Mouse (Mus musculus) retina, adult 2 months (tissue): ENCODE measurements around the gene Prex1.

ENCODE experiments used
- DNase-seq: peaks from one replicate; pipeline ENCODE4 v3.0.0-alpha.2; 2012; ENCODE audit warnings: low read depth, low spot score

Gene Prex1

DNA sequence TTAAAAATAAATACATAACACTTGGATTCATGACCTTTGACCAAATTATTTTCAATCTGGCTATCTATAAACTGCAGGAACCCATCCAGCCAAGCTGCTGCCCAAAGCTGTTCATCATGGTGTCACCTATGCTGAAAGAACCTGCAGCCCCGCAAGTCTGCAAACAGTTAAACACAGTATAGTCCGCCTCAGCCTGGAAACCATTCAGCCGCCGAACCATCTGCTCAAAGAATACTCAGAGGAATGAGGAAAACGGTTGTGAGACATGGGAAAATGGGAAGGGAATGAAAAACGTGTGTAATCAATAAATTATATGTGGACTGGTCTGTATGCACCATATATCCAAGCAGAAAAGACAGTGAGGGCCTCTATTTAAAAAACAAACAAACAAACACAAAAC lies 13.3 kb upstream of the Prex1 start:
- no peak for DNase-seq

DNA sequence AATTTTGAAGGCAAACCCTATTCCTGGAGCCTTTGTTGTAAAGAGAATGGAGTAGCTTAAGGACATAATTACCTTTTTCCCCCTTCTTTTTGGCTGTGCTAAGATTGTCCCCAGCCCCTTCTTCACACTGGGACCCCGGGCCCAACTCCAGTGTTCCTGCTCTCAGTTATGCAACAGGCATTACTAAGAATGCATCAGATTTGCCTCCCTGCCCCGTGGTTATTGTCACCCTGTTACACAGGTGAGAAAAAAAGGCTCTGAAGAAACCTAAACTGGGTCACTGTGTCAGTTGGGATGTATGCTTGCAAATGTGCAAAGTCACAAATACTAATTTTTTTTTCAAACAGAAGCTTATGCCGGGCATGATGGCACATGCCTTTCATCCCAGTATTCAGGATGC lies 6.8 kb upstream of the Prex1 start:
- DNase-seq = no peak

GRCm38 (mm10) chr2:166719930-166720305 lies 6.3 kb upstream of the Prex1 start:
- DNase-seq = no peak

- DNase-seq = no peak
Observed at GRCm38 (mm10) chr2:166719301-166719929, 5.8 kb upstream of the Prex1 start.

- no peak for DNase-seq
Observed at GRCm38 (mm10) chr2:166716067-166716466, 2.4 kb upstream of the Prex1 start.

DNA sequence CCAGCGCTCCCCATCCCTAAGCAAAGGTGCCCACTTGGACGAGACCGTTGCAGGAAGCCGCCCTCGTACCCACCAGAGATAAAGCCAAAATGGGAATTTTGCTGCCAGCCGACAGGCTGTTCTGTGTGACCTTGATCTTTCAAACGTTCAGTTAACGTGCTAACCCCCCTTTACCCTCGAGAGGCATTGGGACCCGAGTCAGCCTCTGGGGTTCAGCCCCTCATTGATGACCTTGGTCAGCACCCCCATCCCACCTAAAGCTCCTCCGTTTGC lies 731 bp upstream of the Prex1 start:
- no peak for DNase-seq

- DNase-seq = peak; percentile 15
Observed at GRCm38 (mm10) chr2:166712801-166713689, 587 bp downstream of the Prex1 start.

DNA sequence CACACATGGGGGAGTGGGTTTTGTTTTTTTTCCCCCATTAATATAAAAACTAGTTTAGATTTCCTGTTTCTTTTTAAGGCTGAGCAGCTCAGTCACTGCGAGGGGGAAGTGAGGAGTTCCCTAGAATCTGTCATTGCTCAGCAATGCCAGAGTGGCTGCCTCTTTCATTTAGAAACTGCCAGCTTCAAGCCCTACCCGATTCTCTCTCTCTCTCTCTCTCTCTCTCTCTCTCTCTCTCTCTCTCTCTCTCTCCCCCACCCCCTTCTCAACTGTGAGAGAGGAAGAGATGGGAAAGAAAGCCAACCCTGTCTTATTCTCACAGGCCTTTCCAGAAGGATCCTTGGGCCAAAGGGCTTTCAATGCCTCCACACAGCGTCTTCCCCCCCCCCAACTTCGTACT lies 1.3 kb downstream of the Prex1 start:
- DNase-seq = no peak

- no peak for DNase-seq
Observed at GRCm38 (mm10) chr2:166711681-166712132, 1.9 kb downstream of the Prex1 start.

DNA sequence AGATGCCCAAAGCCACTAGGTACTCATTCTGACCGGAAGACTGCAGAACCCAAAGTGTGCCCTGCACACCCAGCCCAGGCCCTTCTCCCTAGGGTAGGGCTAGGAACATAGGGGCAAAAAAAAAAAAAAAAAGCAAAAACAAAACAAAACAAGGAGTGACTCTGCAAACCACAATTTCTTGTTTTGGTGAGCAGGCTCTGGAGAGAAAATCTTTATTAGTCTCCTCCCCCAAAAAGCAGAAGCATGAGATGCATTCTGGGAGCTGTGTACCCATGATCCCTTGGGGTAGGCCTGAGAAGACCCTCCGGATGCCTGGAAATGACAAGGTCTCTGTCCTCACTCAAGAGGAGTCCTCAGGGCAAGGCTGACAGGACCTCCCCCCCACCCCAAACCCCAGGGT lies 3.7 kb downstream of the Prex1 start:
- DNase-seq = no peak

- no peak for DNase-seq
Observed at GRCm38 (mm10) chr2:166708304-166708703, 5.3 kb downstream of the Prex1 start.

- DNase-seq = no peak
Observed at GRCm38 (mm10) chr2:166706526-166706925, 7.1 kb downstream of the Prex1 start.

DNA sequence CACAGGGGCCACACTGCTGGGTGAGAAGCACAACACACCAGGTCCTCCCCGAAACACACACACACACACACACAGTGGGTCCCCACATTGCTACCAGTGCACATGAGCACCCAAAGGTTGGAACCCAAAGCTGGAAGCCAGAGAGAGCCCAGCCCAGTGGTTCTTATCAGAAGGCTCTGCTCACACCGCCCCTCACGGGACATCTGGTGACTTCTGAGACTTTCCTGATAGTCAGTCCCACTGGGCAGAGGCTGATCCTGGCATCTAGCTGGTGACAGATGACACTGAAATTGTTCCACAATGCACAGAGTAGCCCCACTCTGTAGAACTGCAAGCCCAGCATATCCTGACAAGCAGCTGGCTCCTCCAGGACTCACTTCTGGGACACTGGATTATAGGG lies 10.1 kb downstream of the Prex1 start:
- no peak for DNase-seq

DNA sequence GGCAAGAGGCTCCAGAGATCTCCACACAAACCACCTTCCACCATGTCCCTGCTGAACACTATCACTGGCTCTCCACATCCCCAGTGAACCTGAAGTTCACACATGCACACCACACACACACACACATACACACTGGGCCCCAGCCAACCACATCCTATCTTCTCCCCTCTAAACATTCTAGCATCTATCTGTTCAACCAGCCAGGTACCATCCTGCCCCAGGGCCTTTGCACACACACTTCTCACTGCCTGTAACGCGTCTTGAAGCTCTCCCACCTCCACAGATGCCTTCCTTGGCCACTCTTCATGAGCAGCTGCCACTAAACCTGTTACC lies 11.6 kb downstream of the Prex1 start:
- DNase-seq = no peak

DNA sequence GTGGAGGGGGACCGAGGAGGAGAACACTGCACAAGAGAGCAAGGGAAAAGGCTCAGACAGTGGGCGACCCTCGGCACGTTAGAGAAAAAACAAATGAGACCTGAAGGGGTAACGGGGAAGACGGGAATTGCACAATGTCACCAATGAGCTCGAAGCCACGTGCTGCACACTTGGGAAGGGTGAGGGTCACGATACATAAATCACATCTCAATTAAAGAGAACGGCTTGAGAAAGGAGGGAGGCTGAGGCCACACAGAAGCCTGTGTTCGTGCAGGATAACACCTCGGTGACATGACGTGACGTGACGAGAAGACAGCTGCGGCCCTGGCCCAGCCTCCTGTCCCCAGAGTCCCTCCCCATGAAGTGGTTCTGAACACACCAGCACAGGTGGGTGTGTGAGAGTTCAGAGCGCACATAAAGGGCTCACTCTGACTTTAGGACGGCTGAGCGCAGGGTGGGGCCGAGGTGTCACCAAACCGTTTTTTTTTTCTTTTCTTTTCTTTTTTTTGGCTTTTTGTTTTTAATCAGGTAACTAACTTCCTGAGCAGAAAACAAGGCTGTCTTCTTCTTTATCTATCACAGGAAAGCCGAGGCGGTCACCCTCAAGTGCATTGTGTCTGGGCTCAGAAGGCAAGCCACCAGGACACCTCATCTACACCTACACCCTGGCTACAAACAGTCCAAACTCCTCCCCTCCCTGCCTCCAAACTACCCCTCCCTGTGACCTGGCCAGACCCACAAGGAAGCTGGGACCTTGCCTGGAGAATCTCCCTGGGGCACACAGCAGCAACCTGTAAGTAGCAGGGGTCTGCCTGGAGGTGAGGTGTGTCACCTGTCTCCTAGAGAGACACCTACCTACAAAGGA lies 12.2 kb downstream of the Prex1 start:
- no peak for DNase-seq

- no peak for DNase-seq
Observed at GRCm38 (mm10) chr2:166700732-166701131, 12.9 kb downstream of the Prex1 start.

DNA sequence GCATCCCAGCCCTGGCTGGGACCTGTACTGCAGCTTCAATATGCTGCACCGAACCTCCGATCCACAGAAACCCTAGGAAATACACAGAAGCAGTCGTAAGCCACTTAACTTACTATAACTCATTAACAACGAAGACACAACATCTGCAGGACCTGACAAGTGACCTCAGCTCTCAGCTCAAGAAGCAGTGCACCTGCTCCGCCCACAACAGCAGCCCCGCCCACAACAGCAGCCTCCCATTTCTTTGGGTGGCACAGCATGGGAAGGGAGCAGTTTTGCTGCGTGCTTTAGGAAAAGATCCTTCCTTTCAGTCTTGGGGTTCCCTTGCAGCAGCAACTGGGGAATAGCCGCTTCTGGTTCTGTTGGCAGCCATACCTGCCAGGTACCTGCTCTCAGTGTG lies 13.5 kb downstream of the Prex1 start:
- DNase-seq = no peak

- DNase-seq = no peak
Observed at GRCm38 (mm10) chr2:166699552-166699951, 14.1 kb downstream of the Prex1 start.

- DNase-seq = no peak
Observed at GRCm38 (mm10) chr2:166694616-166695015, 19.0 kb downstream of the Prex1 start.

- DNase-seq = no peak
Observed at GRCm38 (mm10) chr2:166693394-166693793, 20.2 kb downstream of the Prex1 start.

DNA sequence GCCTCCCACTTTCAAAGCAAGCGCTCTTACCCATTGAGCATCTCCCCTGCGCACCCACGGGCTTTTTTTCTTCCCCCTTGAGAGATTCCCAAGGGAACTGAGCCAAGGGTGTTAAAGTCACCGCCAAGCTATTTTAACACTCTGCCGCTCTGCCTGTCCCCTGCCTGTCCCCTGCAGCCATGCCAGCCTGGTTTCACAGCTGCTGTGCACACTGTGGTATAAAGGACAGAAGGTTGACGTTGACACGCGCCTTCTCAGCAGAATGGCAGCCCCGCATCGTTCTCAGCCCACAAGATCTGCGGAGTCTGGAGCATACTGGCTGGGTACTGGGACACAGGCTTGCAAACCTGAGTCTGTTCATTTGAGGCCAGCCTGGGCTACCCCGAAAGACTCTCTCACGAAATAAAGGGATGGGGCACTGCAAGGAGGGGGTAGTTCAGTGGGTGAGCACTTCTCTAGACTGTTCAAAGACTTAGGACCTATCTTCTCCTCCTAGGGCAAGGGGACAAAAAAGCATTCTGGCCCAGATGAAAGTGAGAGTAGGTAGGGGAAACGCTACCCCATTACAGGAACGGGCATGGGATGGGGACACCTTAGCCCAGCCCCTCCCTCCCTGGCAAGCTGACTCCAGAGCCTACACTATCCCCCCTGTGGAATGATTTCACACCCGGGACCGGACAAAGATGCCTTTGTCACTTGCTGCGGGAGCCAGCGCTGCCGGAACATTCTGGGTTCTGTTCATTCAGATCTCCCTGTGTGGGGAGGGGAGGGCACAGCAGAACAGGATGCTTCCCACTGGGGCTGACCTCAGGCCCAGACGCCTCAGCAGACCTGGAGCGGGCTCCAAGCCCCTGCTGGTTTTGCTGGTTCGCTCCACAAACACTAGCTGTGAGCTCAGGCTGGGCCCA lies 21.8 kb downstream of the Prex1 start:
- no peak for DNase-seq

DNA sequence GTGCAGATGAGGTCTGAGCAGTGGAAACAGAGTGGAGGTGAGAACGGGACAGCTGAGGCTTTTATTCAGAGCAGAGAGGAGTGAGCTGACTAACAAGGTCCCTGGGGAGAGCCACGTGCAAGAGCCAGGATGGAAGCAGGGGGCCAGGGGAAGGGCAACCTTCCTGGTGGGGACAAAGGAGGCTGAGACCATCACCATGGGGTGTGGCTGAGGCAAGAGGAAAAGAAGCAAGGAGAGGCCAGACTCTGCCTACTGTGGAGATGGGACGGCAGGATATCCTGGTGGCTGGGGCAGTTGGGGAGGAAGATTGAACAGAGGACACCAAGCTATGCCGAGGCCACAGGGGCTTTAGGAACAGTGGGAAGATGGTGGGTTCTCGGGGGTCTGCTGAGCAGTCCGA lies 26.7 kb downstream of the Prex1 start:
- no peak for DNase-seq
